Mouse (Mus musculus) liver, postnatal 0 days (tissue): ENCODE results near the gene Mgat4b. TPM values are rescaled to one million over a fixed set of nuclear protein-coding genes. Genes with fewer than 3 reads are reported as not detected.

Experiments
- ATAC-seq: fragments of 200-750 bp; cut with Nextera tagmentation; 2 replicates; pipeline ENCODE4 v1.8.0; 2017; ENCODE audit warnings: mild to moderate bottlenecking, moderate library complexity
- DNase-seq: peaks from one replicate; pipeline ENCODE4 v3.0.0-alpha.2; 2016
- H3K27ac ChIP-seq: fragments of 300-500 bp; sonication (generic); 2 replicates; pipeline ENCODE4 v1.5.1; 2014; ENCODE audit warnings: antibody characterized with exemption, moderate library complexity, mild to moderate bottlenecking, low read depth
- H3K27me3 ChIP-seq: fragments of 300-500 bp; sonication (generic); 2 replicates; pipeline ENCODE4 v1.6.1; 2014; ENCODE audit warnings: low read length, control low read depth, mixed read lengths; ENCODE audit not compliant: insufficient read depth
- H3K36me3 ChIP-seq: fragments of 300-500 bp; sonication (generic); replicated peaks from 2 replicates; pipeline ENCODE4 v1.6.1; 2014; ENCODE audit warnings: mild to moderate bottlenecking, control low read depth, low read length, moderate library complexity, mixed read lengths; ENCODE audit not compliant: insufficient read depth
- H3K4me1 ChIP-seq: fragments of 300-500 bp; sonication (generic); 2 replicates; pipeline ENCODE4 v1.6.1; 2014; ENCODE audit warnings: antibody characterized with exemption, mild to moderate bottlenecking, control low read depth; ENCODE audit not compliant: insufficient read depth
- H3K4me2 ChIP-seq: fragments of 300-500 bp; sonication (generic); 2 replicates; pipeline ENCODE4 v1.6.1; 2014; ENCODE audit warnings: low read depth, mild to moderate bottlenecking, low read length, moderate library complexity, mixed read lengths
- H3K4me3 ChIP-seq: fragments of 300-500 bp; sonication (generic); 2 replicates; pipeline ENCODE4 v1.5.1; 2014; ENCODE audit warnings: low read depth, low read length
- H3K9ac ChIP-seq: fragments of 300-500 bp; sonication (generic); replicated peaks from 2 replicates; pipeline ENCODE4 v1.6.1; 2014; ENCODE audit warnings: mild to moderate bottlenecking, moderate library complexity
- H3K9me3 ChIP-seq: fragments of 300-500 bp; sonication (generic); 2 replicates; pipeline ENCODE4 v1.6.1; 2016; ENCODE audit warnings: mild to moderate bottlenecking, control low read depth, low read length, mixed read lengths
- CTCF ChIP-seq: sonication (generic); IDR thresholded peaks from 2 replicates; pipeline ENCODE4 v1.5.1; 2016; ENCODE audit warnings: antibody characterized with exemption, low read depth
- EP300 ChIP-seq: IDR thresholded peaks from 2 replicates; pipeline ENCODE4 v1.6.1; 2016; ENCODE audit warnings: antibody characterized with exemption, low read depth, mild to moderate bottlenecking
- WGBS: fragments of 180-500 bp; shearing (Covaris S2); extraction: QIAGEN DNeasy Blood & Tissue Kit; methylation state at CpG from one replicate; pipeline ENCODE4 v1.1.7; 2014; ENCODE audit not compliant: insufficient replicate concordance; 5-methylcytosine and 5-hydroxymethylcytosine counted together
- polyA plus RNA-seq: library from polyadenylated mRNA; unstranded; fragments of >200 nt; fragmentation: Nextera tagmentation; extraction: Ambion mirVana; gene quantifications from 2 replicates; pipeline ENCODE4 v1.2.1, GENCODE M21; 2015

The Mgat4b gene
- polyA plus RNA-seq, 1 experiment from 2014 or later, result 17.2 TPM

- 63% methylated on average over 7 of the region's 7 CpGs for WGBS
- peaks cover 38% of the 10 kb centered on the region for H3K4me1 ChIP-seq
- H3K9me3 ChIP-seq, result no peaks in the 10 kb centered on the region
- DNase-seq, result peak; percentile 11
- H3K27me3 ChIP-seq, result no peaks in the 10 kb centered on the region
- no peak overlapping the region for H3K9ac ChIP-seq
- H3K4me2 ChIP-seq, result peak overlapping the region; percentile 80
- H3K27ac ChIP-seq, result no peak overlapping the region
- TF ChIP-seq EP300 (no peak), CTCF (no peak)
- no peak overlapping the region for H3K4me3 ChIP-seq
- no peak for ATAC-seq
- H3K36me3 ChIP-seq, result no peaks in the 10 kb centered on the region
Measured at GRCm38 (mm10) chr11:50222559-50223276, 12.0 kb downstream of the Mgat4b start.

- H3K4me3 ChIP-seq, result peak overlapping the region; percentile 78
- WGBS, result 4% methylated on average over 17 of the region's 17 CpGs
Measured at GRCm38 (mm10) chr11:50223783-50224662, 13.3 kb downstream of the Mgat4b start.

GRCm38 (mm10) chr11:50224671-50225530 lies 14.2 kb downstream of the Mgat4b start:
- WGBS, result 3% methylated on average over 51 of the region's 70 CpGs
- TF ChIP-seq CTCF (peak; percentile 57), EP300 (peak; percentile 81)
- H3K36me3 ChIP-seq, result no peaks in the 10 kb centered on the region
- DNase-seq (peak; percentile 91), ATAC-seq (peak; percentile 92)
- peak overlapping the region; percentile 98 for H3K9ac ChIP-seq
- peak overlapping the region; percentile 80 for H3K4me2 ChIP-seq
- H3K9me3 ChIP-seq, result no peaks in the 10 kb centered on the region
- H3K27me3 ChIP-seq, result no peaks in the 10 kb centered on the region
- H3K4me1 ChIP-seq, result peaks cover 37% of the 10 kb centered on the region
- H3K4me3 ChIP-seq, result peak overlapping the region; percentile 78
- peak overlapping the region; percentile 94 for H3K27ac ChIP-seq

More at GRCm38 (mm10) chr11:50223783-50224662, 13.3 kb downstream of the Mgat4b start:
- peak overlapping the region; percentile 80 for H3K4me2 ChIP-seq
- no peaks in the 10 kb centered on the region for H3K9me3 ChIP-seq
- peaks cover 33% of the 10 kb centered on the region for H3K4me1 ChIP-seq
- H3K27ac ChIP-seq, result peak overlapping the region; percentile 94
- TF ChIP-seq CTCF (no peak), EP300 (no peak)
- peak overlapping the region; percentile 98 for H3K9ac ChIP-seq
- 0 out of 2 replicates have a peak, but pooled peaks have one; percentile 0 for ATAC-seq
- H3K27me3 ChIP-seq, result no peaks in the 10 kb centered on the region
- DNase-seq, result peak; percentile 36
- H3K36me3 ChIP-seq, result no peaks in the 10 kb centered on the region

GRCm38 (mm10) chr11:50225611-50226378 lies 15.1 kb downstream of the Mgat4b start:
- peak overlapping the region; percentile 98 for H3K9ac ChIP-seq
- H3K4me3 ChIP-seq, result peak overlapping the region; percentile 78
- H3K27me3 ChIP-seq, result no peaks in the 10 kb centered on the region
- H3K4me2 ChIP-seq, result peak overlapping the region; percentile 80
- ATAC-seq, result peak; percentile 24
- H3K36me3 ChIP-seq, result peaks cover 6% of the 10 kb centered on the region
- H3K9me3 ChIP-seq, result no peaks in the 10 kb centered on the region
- H3K27ac ChIP-seq, result peak overlapping the region; percentile 94
- WGBS, result 2% methylated on average over 34 of the region's 34 CpGs
- TF ChIP-seq CTCF (no peak), EP300 (no peak)
- DNase-seq, result peak; percentile 68
- H3K4me1 ChIP-seq, result peaks cover 37% of the 10 kb centered on the region

- Histone ChIP-seq H3K9me3 (no peaks in the 10 kb centered on the region), H3K36me3 (peaks cover 10% of the 10 kb centered on the region)
- TF ChIP-seq CTCF (no peak), EP300 (no peak)
Measured at GRCm38 (mm10) chr11:50226406-50226805, 15.7 kb downstream of the Mgat4b start.

More at GRCm38 (mm10) chr11:50226406-50226805, 15.7 kb downstream of the Mgat4b start:
- H3K4me1 ChIP-seq, result peaks cover 37% of the 10 kb centered on the region
- ATAC-seq (no peak), DNase-seq (no peak)
- H3K4me2 ChIP-seq, result peak overlapping the region; percentile 80
- H3K9ac ChIP-seq, result peak overlapping the region; percentile 98
- no peaks in the 10 kb centered on the region for H3K27me3 ChIP-seq
- H3K27ac ChIP-seq, result peak overlapping the region; percentile 94
- peak overlapping the region; percentile 78 for H3K4me3 ChIP-seq
- 35% methylated on average over 2 of the region's 2 CpGs for WGBS
